Mouse (Mus musculus) thymus, adult 2 months (tissue): ENCODE measurements around the gene Commd2.

Source experiments
- CTCF ChIP-seq: fragments of 200-500 bp; IDR thresholded peaks from 2 replicates; pipeline ENCODE4 v1.5.1; 2012; ENCODE audit warnings: mild to moderate bottlenecking, control low read depth, low read length, moderate library complexity, borderline replicate concordance; ENCODE audit not compliant: control insufficient read depth, poor library complexity, insufficient read depth; ENCODE audit errors: extremely low read depth
- POLR2A ChIP-seq: fragments of 200-500 bp; IDR thresholded peaks from 2 replicates; pipeline ENCODE4 v1.6.1; 2012; ENCODE audit warnings: mild to moderate bottlenecking, low read length, control low read depth, moderate library complexity; ENCODE audit not compliant: control insufficient read depth, poor library complexity, insufficient read depth; ENCODE audit errors: extremely low read depth

DNA sequence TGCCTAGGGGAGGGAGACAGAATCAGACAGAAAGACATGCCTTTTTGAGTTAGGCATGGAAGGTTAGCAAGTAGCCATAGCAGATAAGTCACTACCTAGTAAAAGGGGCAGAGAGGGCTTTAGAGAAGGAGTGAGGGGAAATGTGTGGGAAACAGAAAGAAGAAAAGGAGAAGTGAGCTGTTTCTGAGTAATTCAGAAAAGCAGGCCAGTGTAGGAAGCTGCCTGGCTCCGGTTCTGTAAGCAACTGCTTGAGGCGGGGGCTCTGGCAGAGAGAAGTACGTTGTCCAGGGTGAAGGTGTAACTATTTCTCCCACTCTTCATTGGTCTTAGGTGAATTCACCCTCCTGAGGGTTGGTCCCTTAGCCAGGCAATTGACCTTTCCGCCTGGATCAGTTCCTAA, 44.7 kb upstream of the Commd2 start:
- TF ChIP-seq CTCF (no peak), POLR2A (no peak)
